Mouse (Mus musculus) testis, postnatal 14 days (tissue): Measurements from ENCODE around the gene Dnah14.
A peak's percentile ranks its signal among the peaks of the same experiment; 100 is the strongest.

Source experiments
- DNase-seq: peaks from one replicate; pipeline ENCODE4 v3.0.0; 2021; ENCODE audit warnings: low spot score

The Dnah14 gene

GRCm38 (mm10) chr1:181576322-181576721 lies at the start of gene Dnah14:
TSS of gene Dnah14 (plus strand) at chr1:181576559.
- DNase-seq = peak; percentile 37

- DNase-seq = peak; percentile 78
Observed at GRCm38 (mm10) chr1:181529368-181529767, 47.0 kb upstream of the Dnah14 start.

GRCm38 (mm10) chr1:181535165-181535873 lies 41.0 kb upstream of the Dnah14 start:
- no peak for DNase-seq

- no peak for DNase-seq
Observed at GRCm38 (mm10) chr1:181537627-181538525, 38.5 kb upstream of the Dnah14 start.

- DNase-seq = no peak
Observed at GRCm38 (mm10) chr1:181539846-181540769, 36.3 kb upstream of the Dnah14 start.

- DNase-seq = no peak
Observed at GRCm38 (mm10) chr1:181543711-181544383, 32.5 kb upstream of the Dnah14 start.

GRCm38 (mm10) chr1:181545044-181545772 lies 31.2 kb upstream of the Dnah14 start:
- peak; percentile 62 for DNase-seq

- DNase-seq = no peak
Observed at GRCm38 (mm10) chr1:181549987-181550386, 26.4 kb upstream of the Dnah14 start.

- no peak for DNase-seq
Observed at GRCm38 (mm10) chr1:181550826-181551225, 25.5 kb upstream of the Dnah14 start.

- no peak for DNase-seq
Observed at GRCm38 (mm10) chr1:181552533-181553410, 23.6 kb upstream of the Dnah14 start.

GRCm38 (mm10) chr1:181555475-181555874 lies 20.9 kb upstream of the Dnah14 start:
- no peak for DNase-seq

GRCm38 (mm10) chr1:181559655-181560054 lies 16.7 kb upstream of the Dnah14 start:
- DNase-seq = no peak

GRCm38 (mm10) chr1:181560325-181560724 lies 16.0 kb upstream of the Dnah14 start:
- DNase-seq = no peak

- no peak for DNase-seq
Observed at GRCm38 (mm10) chr1:181560896-181561767, 15.2 kb upstream of the Dnah14 start.

GRCm38 (mm10) chr1:181561768-181562444 lies 14.5 kb upstream of the Dnah14 start:
- DNase-seq = no peak

- DNase-seq = no peak
Observed at GRCm38 (mm10) chr1:181569447-181569846, 6.9 kb upstream of the Dnah14 start.

- peak; percentile 15 for DNase-seq
Observed at GRCm38 (mm10) chr1:181583152-181583551, 6.8 kb downstream of the Dnah14 start.

- no peak for DNase-seq
Observed at GRCm38 (mm10) chr1:181589116-181589515, 12.8 kb downstream of the Dnah14 start.
